Mouse (Mus musculus): ENCODE measurements around the gene Stac2. TPM values are rescaled to one million over a fixed set of nuclear protein-coding genes. Genes with fewer than 3 reads are reported as not detected.
A peak's percentile ranks its signal among the peaks of the same experiment; 100 is the strongest.

Gene Stac2
- 5.3 and 7.8 TPM in 2 replicates for total RNA-seq (2017)

DNA sequence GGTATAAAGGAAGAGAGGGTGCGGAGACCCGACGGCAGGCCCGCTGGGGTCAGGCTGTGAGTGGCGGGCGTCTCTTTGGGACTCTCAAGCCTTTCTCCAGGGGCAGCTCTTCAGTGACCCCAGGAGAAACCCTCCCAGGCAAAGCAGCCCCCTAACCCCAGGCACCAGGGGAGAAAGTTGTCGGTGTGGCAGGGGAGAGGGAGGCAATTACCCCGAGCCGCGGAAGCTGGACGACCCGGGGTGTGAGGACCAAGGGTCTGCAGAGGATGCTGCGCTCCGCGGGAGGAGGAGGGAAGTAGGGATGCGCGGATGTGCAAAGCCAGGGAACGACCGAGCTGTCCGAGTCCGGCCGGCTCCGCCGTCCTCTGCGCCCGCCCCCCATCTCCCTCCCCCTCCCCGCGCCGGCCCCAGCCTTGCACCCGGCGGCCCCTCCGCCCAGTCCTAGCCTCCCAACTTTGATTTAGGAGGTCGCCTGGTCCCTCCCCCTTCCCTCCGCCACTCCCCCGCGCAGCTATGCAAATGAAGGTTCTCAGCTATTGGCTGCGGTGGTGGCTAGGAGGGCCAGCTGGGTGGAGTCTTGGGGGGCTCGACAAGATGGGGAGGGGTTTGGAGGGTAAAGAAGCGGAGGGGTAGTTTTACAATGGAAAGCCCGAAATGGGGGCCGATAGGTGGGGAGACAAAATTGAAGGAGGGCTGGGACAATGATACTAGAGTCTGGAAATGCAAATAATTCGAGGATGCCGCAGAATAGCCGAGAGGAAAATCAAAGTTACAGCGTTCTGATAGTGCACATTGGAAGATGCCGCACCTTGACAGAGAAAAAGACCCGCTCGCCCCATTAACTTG lies at the start of gene Stac2:
Gene Stac2 (minus strand): TSS at position 474 of the 846 bp plus-strand sequence.
- ATAC-seq (ENCODE audit: extremely low read depth, insufficient number of reproducible peaks, low FRiP score, poor library complexity, severe bottlenecking): peak; percentile 31; the same call in 1 of the 2 replicates

DNA sequence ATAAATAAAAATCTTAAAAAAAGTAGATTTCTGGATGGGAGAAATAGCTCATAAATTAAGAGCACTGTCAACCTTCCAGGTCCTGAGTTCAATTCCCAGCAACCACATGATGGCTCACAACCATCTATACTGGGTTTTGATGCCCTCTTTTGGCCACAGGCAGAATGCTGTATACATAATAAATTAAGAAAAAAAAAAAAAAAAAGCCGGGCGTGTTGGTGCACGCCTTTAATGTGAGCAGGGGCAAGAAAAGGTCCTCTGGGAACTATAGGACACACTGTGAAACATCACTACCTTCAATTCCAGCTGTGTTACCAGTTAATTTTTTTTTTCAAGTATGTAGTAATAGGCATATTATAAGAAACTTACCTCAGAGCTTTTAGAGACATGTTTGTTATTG lies 48.1 kb upstream of the Stac2 start:
- no peak for ATAC-seq (ENCODE audit: extremely low read depth, insufficient number of reproducible peaks, low FRiP score, poor library complexity, severe bottlenecking)

DNA sequence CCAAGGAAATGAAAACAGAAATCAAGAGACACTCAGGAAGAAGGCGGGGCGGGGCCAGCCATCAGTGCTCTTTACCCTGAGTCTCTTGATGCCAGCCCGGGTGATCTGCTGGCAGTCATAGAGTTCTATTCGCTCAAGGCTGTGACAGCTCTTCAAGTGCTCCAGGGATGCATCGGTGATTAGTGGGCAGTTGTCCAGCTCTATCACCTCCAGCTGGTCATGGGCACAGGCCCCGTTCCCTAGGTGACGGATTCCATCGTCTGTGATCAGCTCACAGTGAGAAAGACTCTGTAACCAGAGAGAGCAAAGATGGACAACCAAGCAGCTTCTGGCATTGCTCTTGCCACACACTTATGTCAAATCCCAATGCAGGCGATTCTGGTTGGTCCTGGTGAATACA lies 37.3 kb upstream of the Stac2 start:
- ATAC-seq (ENCODE audit: extremely low read depth, insufficient number of reproducible peaks, low FRiP score, poor library complexity, severe bottlenecking): no peak

DNA sequence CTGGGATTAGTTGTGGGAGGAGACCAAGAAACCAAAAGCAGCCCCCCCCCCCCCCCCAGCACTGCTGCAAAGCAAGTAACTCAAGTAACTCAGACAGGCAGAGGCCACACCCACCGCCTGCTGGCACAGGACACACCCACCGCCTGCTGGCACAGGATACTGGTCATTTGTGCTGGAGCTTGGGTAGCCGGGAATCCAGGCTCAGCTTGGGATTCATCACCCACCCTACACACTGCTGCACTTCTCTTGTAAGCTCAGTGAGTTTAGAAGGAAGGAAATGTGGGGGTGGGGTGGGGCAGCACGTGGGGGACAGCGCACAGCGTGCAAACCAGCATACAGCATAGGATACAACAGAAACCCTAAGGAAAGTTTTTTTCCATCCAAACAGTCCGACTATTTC lies 35.0 kb upstream of the Stac2 start:
- no peak for ATAC-seq (ENCODE audit: extremely low read depth, insufficient number of reproducible peaks, low FRiP score, poor library complexity, severe bottlenecking)

DNA sequence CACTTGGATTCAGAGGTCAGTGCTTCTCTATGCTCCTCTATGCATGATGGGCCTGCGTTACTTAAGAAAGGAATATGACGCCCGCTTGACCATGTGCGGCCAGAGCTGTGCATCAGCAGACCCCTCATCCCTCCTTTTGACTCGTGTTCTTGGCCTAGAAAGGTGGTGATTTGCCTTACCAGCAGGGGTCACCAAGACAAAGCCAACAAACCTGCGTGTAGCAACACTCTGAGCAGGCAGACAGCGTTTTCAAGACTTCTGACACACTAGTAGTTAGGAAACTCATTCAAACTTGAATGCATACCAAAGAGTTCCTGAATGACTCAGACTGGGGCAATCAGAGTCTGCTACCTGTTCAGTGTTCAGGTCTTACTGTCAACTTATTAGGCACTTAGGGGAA lies 33.3 kb upstream of the Stac2 start:
- ATAC-seq (ENCODE audit: extremely low read depth, insufficient number of reproducible peaks, low FRiP score, poor library complexity, severe bottlenecking): no peak

DNA sequence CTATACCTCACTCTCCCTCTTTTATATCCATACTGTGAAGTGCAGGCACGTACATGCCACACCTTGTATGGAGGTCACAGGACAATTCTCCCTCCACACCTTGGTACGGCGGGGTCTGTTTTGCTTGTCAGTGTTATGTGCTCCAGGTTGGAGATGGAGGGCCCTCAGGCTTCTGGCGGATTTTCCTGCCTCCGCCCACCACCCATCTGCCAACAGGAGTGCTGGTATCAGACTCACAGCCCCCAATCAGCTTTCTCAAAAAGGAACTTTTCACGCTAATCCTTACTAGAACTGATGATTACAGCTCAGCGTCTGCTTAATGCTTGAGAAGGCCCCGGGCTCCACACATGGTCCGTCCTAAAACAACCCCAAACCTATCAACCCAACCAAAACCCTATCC lies 32.9 kb upstream of the Stac2 start:
- ATAC-seq (ENCODE audit: extremely low read depth, insufficient number of reproducible peaks, low FRiP score, poor library complexity, severe bottlenecking): no peak

DNA sequence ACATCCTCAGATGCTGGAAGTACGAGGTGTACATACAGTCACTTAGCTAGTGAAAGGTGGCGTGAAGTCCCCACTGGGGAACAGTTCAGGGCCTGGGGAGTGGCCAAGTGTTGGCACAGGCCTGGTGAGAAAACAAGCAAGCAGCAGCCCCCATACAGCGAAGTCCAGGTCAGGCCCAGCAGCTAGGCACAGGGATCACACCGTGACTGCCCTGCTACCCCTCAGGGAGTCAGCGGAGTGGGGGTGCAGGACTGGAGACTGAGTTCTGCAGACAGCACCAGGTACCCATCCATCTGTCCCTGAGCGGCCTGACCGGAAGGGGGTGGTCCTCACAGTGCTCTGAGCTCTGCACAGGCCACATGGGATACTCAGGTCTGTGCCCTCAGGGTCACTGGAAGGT lies 29.5 kb upstream of the Stac2 start:
- ATAC-seq (ENCODE audit: extremely low read depth, insufficient number of reproducible peaks, low FRiP score, poor library complexity, severe bottlenecking): 0 out of 2 replicates have a peak, but pooled peaks have one; percentile 9

DNA sequence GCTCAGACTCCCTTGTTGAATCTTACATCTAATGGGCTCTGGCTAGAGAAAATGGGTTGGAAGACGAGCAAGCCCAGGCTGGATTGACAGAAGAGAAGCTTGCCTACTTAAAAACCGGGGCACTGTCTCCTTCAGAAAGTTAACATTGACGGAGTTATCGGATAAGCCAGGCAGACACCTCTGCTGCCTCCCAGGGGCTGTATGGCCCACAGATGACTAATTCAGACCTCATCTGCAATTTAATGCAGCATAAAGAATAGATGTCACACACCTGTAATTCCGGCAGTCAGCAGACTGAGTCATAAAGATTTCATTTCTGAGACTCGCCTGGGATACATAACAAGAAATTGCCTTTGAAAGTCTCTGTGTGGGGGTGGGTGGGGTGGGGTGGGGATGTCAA lies 27.2 kb upstream of the Stac2 start:
- no peak for ATAC-seq (ENCODE audit: extremely low read depth, insufficient number of reproducible peaks, low FRiP score, poor library complexity, severe bottlenecking)

DNA sequence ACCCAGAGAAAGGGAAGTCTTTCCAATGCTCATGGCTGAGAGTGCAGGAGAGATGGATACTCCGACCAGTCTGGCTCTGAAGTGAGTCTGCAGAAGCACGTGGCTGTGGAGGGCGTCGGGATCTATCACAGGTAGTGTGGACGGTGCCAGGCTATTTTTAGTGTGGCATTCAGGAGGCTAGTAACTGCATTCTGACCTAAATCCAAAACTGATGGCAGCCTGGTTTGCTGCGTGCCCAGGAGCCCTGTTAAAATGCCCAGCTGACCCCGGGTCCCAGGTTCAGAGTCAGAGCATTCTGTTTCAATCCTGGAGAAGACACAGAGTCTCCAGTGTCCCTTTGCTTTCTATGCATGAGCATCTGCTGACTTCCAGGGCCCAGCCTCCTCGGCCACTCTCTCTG lies 23.8 kb upstream of the Stac2 start:
- ATAC-seq (ENCODE audit: extremely low read depth, insufficient number of reproducible peaks, low FRiP score, poor library complexity, severe bottlenecking): no peak

DNA sequence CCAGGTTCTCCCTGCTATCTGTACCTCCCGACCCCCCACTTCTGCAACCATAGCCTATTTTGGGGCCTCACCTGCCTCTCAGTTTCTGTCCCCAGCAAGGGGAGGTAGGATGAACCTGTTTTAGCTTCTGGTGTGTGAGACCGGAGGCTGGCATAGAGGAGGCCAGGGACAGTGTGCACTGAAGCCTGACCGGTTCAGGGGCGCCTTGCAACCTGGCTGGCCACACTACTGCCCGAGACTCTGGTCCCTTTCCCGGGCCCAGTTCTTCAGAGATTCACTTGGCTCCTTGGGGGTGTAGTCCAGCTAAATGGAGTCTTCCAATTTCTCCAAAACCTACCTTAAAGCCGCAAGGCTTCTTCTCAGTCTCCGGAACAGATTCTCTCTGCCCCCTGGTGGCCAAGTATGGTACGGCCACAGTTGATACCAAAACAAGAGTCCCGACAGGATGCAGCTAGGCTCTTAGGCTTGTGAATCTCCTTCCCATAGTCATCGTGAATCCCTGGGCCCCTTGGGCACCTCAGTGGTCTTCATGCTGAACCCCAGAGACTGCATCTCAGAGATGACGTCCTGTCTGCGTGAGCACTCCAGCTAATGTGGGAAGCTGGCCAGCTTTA lies 22.0 kb upstream of the Stac2 start:
- peak; percentile 70; the same call in 1 of the 2 replicates for ATAC-seq (ENCODE audit: extremely low read depth, insufficient number of reproducible peaks, low FRiP score, poor library complexity, severe bottlenecking)

DNA sequence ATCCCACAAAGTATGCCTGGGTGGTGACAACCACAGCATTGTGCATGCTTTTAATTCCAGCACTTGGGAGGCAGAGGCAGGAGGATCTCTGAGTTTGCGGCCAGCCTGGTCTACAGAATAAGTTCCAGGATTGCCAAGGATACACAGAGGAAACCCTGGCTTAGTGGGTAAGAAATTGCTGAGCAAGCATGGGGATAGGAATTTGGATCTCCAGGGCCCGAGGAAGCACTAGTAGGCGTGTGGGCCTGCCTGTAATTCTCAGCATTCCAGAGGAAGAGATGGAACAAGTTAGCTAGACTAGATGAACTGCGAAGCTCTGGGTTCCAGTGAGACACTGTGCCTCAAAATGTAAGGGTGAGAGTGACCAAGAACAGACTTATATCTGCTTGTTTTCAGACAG lies 20.2 kb upstream of the Stac2 start:
- ATAC-seq (ENCODE audit: extremely low read depth, insufficient number of reproducible peaks, low FRiP score, poor library complexity, severe bottlenecking): no peak

DNA sequence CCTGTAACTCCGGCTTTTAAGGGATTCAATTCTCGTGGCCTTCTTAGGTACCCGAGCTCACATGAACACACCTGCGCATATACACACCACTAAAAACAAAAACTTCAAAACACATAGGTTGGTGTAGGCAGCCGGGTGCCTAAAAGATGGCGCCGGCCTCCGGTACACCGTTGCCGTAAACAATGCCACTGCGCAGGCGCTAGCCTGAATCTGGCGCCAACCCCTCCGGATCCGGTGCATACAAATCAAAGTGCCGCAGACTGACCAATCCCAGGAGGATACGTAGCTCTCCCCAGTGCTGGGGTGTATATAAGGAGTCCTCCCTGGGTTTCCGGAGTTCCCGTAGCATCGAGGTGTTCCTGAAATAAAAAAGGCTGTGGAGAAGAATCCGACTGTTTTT lies 14.0 kb upstream of the Stac2 start:
- no peak for ATAC-seq (ENCODE audit: extremely low read depth, insufficient number of reproducible peaks, low FRiP score, poor library complexity, severe bottlenecking)

DNA sequence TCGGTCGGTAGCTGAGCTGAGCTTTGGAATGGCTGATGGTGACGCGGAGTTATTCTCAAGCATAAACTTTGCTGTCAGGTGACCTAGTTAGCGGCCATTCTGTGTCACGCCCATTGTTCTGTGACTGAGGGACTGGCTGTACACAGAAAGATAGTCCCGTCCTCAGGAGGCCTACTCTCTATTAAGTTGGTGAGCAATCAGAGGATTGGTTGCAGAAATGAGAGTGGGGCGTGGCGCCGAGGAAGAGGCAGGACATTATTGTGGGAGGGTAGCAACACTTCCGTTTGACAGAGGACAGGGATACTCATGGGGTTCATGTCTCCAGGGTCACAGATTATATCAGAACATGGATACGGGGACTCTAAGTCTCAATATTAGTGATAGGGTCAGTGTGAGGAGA lies 12.9 kb upstream of the Stac2 start:
- ATAC-seq (ENCODE audit: extremely low read depth, insufficient number of reproducible peaks, low FRiP score, poor library complexity, severe bottlenecking): no peak

DNA sequence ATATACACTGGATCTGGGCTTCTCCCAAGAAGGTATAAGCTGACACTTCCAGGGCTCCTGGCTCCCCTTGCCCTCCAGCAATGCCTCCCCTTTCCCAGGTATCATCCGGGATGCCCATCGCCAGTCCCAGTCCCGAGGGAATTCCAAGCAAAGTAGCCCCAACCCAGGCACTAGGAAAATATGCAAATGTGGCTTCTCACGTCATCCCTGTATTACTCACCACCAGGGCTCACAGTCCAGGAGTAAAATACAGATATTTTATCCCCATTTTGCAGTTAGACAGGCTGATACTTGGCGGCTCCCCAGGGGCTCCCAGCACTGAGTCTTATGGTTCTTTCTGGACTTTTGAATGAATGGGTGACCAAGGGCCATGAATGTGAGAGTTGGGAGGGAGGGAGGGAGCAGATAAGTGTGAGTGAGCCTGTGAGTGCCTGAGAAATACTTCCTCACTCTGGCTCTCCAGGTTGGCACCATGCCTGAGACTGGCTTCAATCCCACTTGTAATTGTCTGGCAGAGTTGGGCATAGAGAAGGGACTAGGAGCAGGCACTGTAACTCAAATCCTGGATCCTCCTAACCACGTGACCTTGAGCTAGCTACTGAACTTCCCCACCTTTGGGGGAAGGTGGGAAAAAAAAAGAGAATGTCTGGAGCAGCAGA lies 8.8 kb upstream of the Stac2 start:
- ATAC-seq (ENCODE audit: extremely low read depth, insufficient number of reproducible peaks, low FRiP score, poor library complexity, severe bottlenecking): no peak

DNA sequence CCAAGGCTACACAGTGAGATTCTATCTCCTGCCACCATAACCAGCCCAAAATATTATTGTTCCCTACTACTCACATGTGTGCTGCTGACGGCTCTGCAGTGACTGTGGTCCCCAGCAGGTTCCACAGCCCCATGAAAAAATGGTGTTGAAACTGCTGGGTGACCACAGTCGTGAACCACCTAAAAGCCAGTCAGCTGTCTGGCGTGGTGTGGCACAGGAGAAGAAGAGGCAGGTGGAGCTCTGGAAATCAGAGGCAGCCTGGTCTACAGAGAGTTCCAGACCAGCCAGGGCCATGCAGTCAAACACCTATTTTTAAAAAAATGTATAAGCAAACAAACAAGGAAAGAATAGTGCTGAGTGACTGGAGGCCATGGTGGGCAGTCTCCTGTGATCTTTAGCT lies 8.2 kb upstream of the Stac2 start:
- ATAC-seq (ENCODE audit: extremely low read depth, insufficient number of reproducible peaks, low FRiP score, poor library complexity, severe bottlenecking): no peak

DNA sequence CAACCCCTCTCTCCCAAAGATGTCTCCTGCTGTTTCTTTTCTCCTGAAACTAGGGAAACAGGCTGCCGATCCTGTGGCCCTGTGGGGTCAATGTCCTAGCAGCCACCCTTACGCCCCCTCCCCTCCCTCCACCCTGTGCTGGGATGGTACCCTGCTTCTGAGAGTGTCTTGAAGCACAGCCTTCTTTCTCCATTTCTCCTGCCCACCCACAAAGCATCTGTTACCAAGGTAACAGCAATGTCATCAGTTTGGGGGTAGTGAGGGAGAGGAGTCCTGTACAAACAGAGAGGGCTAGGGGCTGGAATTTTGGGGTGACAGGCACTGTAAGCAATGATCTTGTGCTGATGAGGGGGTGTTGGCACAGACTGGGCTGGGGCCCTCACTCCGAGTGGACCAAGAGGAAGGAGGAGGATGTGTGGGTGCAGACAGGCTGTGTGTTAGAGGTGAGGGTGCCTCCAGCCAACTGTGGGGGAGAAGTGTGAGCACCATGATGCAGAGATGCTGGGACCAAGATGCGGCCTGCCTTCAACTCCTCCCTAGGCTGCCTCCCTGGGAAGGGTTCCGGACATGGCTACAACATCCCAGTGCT lies 6.9 kb upstream of the Stac2 start:
- no peak for ATAC-seq (ENCODE audit: extremely low read depth, insufficient number of reproducible peaks, low FRiP score, poor library complexity, severe bottlenecking)

DNA sequence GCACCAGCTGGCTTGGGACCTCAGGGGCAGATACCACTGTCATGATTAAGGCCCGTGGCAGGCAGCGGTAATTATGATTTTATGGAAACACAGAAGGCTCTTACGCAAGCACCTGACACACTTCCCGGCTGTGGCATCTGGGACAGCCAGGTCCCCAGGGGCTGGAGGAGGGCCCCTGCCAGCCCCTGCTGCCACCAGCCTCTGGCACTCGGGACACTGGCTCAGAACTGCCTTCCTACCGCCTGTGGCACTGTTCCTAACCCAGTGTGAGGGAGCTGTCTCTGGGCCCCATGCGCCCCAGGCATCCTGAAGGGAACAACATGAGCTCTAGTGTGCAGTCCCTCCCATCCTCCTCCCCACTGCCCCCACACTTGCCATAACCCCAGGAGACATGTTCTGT lies 6.4 kb upstream of the Stac2 start:
- ATAC-seq (ENCODE audit: extremely low read depth, insufficient number of reproducible peaks, low FRiP score, poor library complexity, severe bottlenecking): no peak

DNA sequence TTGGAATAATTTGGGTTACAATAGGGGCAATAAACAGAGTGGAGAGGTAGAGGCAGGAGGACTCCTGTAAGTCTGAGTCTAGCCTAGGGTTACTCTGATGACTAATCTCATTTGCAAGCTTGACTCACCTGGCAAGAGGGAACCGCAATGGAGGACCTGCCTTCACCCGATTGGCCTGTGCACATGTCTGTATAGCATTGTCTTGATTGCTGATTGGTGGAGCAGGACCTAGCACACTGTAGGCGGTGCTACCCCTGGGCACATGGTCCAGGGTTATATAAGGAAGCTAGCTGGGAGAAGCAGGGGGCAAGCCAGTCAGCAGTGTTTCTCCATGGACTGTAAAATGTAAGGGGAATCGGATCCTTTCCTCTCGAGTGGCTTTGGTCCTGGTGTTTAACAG lies 4.7 kb upstream of the Stac2 start:
- no peak for ATAC-seq (ENCODE audit: extremely low read depth, insufficient number of reproducible peaks, low FRiP score, poor library complexity, severe bottlenecking)

DNA sequence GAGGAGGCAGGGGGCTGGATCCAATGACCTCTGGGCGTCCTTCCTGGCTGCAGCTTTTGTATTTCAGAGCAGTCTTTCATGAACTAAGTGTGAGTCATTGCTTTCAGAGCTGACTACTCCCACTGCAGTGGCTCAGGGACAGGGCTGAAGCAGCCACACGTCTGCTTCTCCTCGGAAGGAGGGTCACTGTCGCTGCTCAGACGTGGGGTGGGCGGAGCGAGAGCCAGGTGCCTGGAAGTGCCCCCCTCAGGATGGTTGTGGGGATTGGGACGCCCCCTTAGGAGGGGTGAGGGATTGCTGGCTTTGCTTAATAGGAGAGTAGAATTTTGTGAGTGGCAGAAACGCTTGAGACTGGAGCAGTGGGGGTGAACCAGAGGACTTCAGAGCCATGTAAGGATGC lies 4.2 kb upstream of the Stac2 start:
- ATAC-seq (ENCODE audit: extremely low read depth, insufficient number of reproducible peaks, low FRiP score, poor library complexity, severe bottlenecking): no peak
